Mouse (Mus musculus) mouse embryonic stem cell (cell line): ENCODE measurements around the gene Prlr.

Experiments
- in situ Hi-C, 2 experiments: fragments of 300-500 bp; cut with MboI; formaldehyde crosslinking; loops; 1 replicate in 1 of 2; 3 replicates in 1 of 2; pipeline ENCODE4 v1.14.3; 2019 to 2020; ENCODE audit warnings: low sequenced_read_pairs in 2 of 2, low pct_unique_long_range_greater_than_20kb in 1 of 2, mixed read lengths in 1 of 2; ENCODE audit not compliant: unreplicated experiment in 1 of 2

The Prlr gene

DNA sequence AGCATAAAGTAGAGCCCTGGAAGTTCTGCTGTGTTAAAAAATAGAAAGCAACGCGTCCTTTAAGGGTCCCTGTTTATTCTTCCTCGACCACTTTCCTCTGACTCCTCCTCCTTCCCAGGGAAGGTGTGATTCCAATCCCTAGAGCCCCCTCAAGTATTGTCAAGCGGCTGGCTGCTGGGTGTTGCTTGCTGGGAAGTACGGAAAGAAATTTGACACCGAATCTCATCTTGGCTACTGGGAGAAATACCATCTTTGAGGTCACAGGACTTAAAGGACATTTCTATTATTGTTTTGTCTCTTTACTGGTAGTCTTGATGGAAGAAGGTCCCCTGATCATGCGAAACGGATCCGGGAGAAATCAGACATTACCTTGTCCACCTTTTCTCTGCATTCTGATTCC is at the start of gene Prlr:
Gene Prlr (plus strand): TSS at position 156 of the 400 bp plus-strand sequence.
- in situ Hi-C loops: no loop called here

DNA sequence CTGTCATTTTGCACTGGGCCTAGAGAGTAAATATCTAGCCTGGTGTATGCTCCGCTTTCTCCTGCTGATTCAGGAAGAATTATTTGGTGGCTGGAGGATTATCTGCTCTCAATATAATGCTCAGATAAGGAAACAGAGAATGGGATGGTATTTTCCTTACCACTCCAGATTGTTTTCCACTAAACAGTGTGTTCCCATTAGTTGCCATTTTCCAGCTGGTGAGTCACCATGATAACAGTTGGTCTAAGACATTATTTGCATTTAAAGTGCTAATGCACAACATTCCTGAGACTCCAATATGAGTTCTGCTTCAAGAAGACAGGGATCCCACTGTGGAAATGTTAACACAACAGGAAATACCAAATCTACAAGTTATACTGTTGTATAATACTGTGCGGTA is 43.3 kb upstream of the Prlr start:
- in situ Hi-C loops: no loop called here

DNA sequence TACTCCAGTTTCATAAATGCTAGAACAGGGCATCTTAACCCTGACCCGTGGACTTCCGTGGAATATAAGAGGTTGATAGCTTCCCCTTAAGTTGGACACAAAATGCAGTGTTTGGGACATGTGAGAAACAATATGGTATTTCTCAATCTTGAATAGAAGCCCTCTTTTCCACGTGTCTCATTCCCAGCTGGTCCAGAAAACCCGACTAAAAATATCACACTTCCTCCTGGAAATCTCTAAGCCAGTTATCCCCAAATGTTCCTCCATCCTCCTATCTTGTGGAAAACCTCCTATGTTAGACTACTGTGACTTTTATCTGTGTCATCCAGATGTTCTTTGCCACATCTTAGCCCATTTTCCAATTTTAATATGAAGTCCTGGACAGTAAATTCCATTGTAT is 42.1 kb upstream of the Prlr start:
- in situ Hi-C loops: no loop called here

DNA sequence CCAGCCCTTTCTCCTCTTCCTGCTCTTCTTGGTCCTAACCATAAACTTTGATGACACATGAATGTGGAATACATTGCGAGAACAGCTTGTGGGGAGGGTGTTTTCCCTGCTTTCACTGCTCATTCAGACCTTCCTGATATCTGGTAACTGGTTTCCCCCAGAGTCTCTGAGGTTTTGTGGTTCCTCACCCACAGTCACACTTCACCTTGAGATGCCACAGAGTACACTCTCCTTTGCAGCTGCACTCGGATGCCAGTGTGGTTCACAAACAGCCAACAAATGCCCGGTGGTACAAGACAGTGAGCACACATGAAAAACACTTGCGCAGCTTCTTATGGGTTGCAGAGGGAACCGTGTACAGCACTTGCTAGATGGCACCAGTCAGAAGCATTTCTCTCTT is 32.5 kb upstream of the Prlr start:
- in situ Hi-C loops: no loop called here

DNA sequence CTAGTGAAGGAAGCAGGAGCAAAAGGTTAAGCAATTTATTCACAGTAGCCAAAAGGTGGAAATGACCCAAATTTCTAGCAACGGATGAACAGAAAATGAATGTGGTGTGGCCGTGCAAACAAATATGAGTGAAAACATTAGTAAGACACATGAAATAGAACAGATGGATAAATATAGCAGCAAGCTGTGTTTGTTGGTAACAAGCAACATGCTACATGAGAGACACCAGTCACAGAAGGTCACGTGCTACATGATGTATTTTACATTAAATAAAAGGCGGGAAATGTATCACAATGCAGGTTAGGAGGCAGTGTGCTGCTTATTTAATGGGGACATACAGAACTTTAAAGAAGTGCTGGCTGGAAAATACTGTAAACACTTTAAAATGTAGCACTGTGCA is 28.8 kb upstream of the Prlr start:
- in situ Hi-C loops: no loop called here

DNA sequence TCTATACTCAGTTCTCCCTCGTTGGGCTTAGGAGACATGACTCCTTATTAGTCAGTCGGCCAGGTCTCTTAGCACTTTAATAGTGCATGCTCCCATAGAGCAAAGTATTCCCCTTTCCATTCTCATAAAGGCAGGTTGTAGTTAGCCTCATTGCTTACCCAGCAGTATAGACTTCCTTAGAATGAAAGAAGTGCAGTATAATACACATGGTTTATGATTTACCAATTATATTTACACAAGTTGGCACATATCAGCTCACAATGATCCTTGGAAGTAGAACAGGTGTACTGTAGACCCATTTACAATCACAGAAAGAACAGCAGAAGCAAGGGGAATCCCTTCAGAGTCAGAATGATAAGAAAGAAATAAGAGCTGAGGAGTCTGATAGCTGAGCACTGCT is 16.4 kb upstream of the Prlr start:
- in situ Hi-C loops: no loop called here

DNA sequence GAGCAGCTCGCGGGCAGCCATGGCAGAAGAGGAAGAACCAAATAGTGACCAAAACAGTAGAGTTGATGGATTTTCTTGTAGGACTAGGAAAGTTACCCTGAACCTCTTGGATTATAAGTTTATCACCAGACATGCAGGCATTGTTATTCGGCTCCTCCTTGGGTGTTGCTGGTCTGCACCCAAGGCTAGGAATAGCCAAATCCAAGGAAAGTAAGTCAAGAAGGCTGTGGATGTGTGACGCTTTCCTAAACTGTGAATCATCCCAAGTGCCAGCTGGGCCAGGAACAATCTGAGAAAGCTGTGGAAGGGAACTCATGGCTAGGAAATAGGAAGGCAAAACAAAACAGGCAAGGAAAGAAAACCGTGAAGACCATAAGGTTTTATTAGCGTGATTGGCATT is 2.0 kb upstream of the Prlr start:
- in situ Hi-C loops: no loop called here

DNA sequence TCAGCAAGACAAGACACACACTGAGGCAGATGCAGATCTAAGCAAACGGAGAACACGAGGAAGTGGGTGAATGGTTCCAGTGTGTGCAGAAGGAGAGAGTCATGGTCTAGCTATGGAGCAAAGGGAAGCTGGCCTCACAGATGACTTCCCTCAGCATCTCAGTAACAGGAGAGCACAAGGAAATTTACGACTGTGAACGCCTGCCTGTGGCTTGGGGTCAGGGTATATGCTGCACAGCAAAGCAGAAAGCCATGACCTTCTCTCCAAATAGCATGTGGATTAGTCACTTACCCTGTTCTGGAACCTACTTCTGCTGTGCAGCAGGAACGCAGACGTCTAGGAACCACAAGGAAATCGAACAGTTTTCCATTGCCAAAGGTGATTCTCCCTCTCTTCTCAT is 1.4 kb upstream of the Prlr start:
- in situ Hi-C loops: no loop called here

DNA sequence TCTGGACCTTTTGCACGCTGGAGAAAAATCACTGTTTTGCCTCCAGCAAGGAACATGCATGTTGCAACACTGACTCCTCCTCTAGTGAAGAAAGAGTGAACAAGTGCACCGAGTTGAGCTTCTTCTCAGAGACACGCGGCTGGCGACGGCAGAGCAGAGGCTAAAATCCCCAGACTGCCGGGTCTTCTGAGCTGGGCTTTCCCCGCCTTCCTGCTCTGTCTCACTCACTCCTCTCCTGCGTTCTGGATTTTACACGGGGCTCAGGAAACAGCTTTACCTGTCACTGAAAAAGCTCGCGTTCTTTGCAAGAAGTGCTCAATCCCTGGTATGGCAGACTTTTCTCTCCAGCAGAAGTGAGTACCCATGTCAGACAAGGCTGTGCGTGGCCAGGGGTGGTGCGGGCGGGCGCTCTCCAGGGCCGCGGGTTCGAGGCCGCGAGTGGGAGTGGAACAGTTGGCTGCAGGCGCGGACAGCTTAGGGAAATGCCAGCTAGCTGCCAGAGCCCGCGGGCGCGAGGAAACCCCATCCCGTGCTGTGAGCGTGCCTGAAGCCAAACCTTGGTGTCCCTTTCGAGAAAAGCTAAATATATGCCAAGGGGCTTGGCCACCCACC is 587 bp downstream of the Prlr start:
- in situ Hi-C loops: no loop called here

DNA sequence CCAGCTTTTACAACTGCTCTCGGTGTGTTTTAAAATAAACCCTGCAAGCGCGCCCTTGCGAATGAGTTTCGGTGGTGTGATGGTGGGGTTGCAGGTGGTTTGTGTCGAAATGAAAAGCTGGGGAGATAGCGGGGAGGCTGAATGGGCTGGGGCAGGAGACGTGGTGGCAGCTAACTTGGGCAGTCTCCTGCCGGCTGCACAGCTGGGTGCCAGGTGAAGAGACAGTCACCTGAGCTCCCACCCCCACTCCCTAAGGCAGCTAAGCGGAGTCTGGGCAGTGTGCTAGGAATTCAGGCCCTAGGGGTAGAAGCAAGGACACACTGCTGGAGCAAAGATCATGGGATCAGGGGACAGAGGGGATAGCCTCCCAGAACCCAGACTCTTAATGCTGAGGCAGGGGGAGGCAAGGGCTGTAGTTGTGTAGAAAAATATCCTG is 1.1 kb downstream of the Prlr start:
- in situ Hi-C loops: no loop called here

DNA sequence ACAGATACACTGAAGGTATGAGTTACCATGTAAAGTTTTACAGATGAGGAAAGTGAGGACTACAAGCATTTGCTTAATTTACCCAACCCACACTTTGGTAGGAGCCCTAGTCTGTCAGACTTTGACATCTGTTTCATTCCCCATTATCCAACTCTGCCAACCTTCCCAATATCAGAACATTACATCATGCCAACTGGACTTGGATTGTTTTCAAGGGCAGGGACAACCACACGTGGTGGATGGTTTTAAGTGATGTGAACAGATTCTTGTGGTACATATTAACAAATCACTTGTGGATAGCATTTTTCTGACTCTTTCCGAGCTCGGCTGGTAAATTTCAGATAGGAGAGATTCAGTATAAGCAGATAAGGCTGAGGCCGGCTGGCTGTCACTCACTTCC is 3.7 kb downstream of the Prlr start:
- in situ Hi-C loops: no loop called here

DNA sequence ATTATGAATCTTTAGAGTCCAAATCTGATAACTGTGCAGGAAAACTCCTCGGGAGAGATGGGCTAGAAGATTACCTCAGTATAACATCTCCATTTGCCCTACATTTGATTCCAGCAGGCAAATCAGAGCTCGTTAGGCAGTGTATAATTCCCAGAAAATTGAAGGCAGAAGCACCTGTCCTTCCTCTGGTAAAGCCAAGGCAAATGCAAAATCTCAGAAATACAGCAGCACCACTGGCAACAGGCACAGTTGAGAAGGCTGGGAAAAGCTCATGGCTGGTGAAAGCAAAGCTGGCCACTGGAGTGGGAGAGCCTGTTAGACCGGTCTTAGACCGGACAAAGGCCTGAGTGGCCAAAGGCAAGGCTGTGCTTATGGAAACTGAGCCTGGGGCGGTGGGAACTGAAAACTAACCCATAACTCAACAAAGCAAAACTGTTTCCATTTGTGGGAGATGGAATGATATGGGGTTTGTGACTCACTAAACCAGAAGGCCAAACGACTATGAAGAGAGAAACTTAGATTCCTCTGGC is 15.1 kb downstream of the Prlr start:
- in situ Hi-C loops: no loop called here

DNA sequence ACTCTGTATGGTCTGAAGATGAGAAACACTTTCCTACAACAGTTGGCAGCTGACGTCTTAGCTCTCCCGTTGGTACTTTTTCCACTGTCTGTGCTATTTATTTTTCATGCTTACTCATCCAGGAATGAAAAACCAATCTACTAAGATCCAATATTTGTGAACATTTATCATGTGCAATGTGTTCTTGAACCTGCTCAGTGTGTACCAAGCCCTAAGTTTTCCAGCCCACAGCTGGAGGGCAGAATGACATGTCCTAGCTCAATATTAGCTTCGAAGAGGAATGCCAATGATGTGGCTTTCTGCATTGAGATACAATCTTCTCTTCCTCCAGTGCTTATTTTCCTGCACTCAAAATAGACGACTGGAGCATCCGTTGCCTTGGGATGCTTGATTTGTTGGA is 24.0 kb downstream of the Prlr start:
- in situ Hi-C loops: no loop called here

DNA sequence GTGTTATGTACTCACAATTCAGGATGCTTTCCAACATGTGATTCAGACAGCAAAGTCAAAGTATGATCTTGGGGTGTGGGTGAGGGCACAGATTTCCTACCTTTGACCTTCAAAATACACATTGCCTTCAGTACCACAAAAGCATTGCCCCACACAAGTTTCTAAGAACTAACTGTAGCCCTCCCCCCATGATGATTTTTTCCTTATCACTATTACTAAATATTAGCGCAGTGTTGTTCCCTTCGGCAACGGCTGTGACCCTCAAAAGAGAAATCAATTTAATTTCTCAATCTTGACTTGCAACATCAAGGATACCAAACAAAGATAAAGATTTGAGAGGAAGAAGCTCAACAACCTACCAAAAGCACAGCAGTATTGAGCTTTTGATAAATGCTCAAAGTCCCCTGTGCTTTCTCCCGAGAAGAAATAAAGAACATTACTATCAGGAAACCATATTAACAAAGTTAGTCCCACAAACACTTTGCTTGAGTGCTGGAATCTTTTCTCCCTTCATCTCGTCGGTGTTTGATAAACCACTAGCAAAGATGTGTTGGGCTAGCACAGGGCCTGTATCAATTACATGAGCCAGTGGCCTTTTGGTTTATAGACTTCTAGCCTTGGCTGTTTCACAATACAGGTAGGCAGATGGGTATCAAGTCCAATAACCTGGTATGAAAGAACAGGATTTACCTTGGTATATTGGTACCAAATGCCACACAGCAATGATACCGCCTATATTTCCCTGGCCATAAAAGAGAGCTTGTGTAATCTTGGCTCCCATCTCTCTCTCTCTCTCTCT is 25.7 kb downstream of the Prlr start:
- in situ Hi-C loops: no loop called here

DNA sequence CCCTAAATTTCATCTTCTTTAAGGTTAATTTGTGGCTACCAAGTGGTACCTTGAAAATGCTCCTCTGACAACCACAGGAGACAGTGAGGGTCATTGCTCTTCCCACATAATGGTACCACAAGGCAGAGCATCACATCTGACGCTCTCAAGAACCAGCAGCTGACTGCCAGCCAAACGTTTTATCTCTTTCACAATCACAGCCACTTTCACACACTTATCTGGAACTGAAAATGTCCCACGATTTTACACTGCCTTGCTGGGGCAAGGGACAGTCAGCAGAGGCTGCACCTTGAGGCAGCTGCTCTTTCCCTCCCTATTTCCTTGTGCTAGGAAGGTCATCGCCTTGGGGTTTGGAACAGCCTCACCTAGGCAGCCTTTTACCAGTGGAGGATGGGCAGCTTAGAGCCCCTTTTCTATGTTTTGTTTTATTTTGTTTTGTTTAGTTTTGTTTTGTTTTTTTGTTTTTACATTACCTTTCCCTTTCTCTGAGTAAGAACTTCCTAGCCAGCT is 33.3 kb downstream of the Prlr start:
- in situ Hi-C loops: no loop called here

DNA sequence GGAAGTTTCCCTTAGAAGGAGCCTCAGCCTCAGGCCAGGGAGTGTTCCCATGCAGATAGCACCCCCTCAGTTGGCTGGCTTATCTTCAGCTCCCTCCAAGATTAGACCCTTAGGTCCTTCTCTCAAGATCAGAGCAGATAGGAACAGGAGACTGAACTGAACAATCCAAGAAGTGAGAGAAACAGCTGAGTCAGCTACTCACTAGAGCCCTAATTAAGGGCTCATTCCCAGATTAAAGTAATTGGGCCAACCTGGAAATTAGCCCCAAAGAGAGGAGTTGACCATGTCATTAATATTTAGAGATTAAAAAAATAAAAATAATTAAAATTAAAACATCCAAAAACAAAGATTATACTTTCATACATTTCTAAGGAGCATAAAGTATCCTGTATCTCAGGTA is 35.0 kb downstream of the Prlr start:
- in situ Hi-C loops: no loop called here

DNA sequence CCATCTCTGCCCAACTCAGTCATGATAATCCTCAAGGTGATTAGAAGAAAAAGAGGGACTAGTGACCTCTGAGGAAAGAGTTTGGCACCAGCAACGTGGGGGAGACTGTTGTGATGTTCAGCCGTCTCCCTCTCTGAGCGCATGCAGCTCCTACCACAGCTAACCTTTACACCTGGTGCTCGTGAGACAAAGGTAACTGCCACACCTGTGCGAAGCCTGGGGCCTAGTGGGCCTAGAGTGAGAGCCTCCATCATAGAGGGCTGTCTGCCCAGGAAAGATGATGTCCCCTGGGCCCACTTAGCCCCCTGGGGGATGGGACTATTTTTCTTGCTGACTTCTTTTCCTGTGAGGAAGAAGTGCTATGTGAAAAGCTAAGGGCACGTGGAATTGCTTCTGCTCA is 36.2 kb downstream of the Prlr start:
- in situ Hi-C loops: no loop called here

DNA sequence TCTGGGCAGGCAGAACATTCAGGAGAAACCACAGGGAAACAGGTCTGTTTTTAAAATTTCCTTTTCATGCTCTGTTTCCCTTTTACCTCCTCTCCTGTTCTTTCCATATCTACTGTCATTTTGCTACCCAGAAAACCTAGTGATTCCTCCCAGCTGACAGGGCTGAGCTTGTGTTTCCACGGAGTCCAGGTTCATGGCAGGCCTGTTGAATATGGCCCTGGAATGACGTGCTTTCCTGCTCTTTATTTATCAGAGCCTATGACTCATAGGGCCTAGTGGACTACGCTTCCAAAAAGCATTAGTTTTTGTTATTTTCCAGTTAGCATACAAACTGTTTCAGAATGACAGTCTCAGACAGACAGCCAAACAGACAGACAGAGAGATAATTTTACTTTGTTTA is 36.7 kb downstream of the Prlr start:
- in situ Hi-C loops: no loop called here

DNA sequence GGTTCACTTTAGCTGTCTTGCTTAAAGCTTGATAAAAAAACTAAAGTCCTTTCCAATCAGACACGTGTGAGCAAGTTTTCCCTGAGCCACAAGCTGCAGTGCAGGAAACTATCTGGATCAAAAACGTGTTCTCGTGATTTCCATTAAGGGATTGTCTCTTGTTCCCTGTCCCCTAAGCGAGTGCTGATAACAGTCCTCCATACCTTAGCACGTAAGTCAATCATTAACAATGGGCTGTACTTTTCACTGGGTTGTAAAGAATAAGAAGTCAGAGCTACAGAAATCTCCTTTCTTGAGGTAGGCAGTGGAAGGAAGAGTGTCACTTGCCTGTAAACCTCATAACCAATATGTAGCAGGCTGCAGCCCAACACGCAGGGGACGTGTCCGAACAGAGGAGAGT is 38.7 kb downstream of the Prlr start:
- in situ Hi-C loops: no loop called here

DNA sequence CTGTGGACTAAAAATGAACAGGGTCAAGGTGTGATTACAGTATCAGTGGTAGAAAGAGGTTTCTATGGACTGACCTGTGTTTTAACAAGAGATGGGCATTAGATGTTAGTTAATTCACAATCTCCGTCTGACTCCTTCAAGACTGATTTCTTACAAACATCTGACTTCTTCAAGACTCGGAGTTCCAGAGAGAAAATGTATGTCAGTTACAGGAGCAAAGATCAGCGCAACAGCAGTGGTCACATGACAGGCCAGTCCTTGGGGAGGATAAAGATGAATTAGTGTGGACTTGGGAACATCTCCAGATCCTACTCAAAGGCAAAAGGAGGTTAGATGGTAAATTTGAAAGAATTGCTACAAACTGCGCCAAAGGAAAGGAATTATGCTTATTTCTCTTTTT is 39.2 kb downstream of the Prlr start:
- in situ Hi-C loops: no loop called here
